Mouse (Mus musculus): Measurements from ENCODE around the gene Mkks.
"Not testable (repeated sequence)": the region's sequence is repeated elsewhere in the genome, so short reads cannot be mapped to it uniquely, and the experiment has no call there.

Mkks gene

DNA sequence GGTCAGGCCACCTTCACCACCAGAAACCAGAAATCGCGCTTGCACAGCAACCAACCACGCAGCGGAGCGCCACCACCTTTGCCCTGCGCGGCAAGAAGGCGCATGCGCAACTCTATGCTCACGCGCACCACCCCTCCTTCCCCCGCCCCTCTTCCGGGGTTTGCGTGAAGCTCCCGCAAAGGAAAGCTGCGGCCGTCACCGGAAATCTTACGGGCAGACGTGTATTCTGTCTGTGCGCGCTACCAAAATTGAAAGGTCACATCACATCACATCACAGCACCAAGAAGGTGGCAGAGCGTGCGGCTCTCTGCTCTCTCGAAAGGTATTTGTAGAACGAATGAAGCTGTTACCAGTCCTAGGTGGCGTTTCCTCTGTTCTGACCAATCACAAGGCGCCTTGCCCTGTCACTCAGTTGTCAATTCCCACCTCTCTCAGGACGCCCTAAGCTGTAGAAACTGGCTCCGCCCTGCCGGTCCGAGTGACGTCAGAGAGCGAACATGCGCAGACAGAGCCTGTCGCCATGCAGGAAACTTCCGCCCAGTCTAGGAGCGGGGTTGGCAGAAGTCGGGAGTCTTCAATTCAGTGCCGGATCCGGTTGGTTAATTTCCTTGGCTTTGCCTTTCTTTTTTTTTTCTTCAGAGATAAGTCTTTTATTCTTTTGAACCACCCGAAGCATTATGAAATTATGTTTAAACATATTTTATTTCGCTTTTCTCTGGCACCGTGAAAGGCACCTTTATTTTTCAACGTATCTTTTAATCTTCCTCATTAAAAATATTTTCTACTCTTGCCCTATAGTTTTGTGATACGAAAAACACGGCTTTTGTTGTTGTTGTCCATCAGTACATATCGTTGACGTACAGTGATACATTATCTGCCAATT lies at the start of gene Mkks, which contains the start of the genes Slx4ip and AL731706.1:
TSS of gene Mkks (minus strand) at position 322 of the 883 bp plus-strand sequence.
TSS of gene Slx4ip (plus strand) at position 151 of the 883 bp plus-strand sequence.
TSS of gene AL731706.1 (minus strand) at position 322 of the 883 bp plus-strand sequence.
- peak; percentile 96 to 98 for DNase-seq (ENCODE audit: low spot score in 2 of 2)

DNA sequence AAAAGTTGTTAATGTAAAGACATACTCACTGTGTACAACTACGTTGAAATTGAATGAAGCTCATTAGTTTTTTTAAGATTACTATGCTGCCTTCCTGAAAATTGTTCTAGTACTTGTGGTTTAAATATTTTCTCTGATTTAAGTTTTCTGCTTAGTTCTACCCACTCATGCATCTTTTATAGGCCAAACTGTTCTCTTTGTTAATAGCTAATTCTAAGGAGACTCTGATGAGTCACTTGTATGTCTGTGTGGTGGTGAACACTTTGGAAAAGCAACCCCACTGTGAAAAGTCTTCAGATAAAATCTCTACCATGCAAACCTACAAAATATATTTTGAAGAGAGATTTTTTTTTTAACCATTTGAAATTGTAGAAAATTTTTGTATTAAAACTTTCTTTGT lies 47.1 kb upstream of the Mkks start:
- no peak for DNase-seq (ENCODE audit: low spot score in 2 of 2)

DNA sequence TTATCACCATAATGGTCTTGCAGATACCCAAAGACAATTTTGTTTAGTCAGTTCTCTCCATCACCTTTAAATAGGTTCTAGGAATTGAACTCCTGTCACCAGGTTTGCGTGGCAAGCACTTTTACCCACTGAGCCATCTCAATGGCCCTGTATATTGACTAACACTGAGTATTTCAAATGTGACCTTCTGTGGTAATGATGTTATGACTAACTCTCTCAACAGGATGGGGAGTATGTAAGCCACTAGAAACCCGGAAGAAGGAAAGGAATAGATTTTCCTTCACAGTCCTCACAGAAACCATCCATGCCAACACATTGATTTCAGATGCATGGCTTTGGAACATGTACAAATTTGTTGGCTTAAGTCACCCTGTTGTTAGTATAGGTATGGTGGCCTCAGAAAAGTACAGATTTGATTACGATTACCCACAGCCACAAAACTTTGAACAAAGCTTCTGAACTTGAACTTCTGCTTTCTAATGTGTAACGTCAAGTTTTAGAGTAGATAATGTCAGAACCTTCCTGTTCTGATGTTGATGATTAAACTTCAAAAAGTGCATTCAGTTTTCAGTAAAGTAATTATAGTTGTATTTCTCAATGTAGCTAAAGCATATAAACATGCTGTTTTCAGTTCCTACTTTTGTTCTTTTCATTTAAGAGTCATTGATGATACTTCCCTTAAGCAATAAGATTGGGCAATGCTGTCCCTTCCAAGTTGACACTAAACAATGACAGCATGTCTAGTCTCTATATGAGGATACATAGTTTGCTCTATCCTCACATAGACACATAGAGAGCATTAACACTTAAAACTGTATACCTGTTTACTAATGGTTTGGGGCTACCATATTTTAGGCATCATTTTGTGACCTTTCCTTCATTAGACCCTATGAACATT lies 45.5 kb upstream of the Mkks start:
- DNase-seq (ENCODE audit: low spot score in 2 of 2), result no peak

DNA sequence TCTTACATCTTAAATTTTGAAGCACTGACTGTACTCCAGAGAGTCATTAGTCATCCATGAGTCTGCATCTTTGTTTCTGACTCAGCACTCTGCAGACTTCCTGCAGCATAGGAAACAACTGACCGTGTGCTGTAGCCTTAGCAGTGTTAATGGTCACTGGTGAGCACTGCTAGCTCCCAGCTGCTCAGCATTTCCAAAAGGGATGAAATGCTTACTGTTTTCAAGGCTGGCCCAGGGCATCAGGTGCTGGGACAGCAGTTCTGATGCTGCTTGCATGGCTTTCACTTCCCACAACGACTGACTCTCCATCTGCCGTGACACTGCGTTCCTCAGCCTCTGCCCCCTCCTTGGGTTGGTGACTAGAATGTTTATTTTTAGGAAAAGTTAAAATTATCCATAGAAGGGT lies 29.8 kb upstream of the Mkks start:
- DNase-seq (ENCODE audit: low spot score in 2 of 2), result no peak

DNA sequence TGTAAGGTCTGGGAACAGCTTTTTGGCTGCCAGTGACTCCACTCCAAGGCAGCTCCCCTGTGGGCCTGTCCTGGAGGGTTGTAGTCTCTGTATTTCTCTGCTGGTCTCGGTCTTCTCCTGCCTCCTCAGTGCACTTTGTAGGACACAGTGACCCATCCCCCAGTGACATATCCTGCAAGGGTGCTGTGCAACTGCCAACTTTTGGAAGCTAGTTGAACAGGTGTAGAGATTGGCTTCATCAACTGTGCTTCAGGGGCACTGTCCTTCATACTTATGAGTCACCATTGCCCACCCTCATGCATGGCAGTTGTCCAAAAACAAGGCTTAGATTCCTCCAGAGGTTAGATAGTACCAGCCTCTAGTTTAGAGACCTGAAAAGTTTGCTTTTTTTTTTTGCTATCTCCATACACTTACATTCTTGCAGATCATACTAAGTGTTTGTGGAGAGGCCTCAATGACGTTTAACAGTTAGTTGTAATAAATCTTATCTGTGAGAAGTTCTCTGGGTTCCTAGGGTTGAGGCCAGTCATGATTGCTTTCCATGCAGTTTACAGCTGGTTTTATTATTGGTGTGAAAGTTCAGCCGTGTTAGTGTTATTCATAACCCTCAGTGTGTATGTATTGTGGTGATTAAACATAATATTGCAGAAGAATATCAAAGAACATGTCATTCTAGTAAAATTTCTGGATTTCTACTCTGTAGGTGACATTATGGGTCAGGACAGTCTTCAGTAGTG lies 29.2 kb upstream of the Mkks start:
- DNase-seq (ENCODE audit: low spot score in 2 of 2), result no peak

DNA sequence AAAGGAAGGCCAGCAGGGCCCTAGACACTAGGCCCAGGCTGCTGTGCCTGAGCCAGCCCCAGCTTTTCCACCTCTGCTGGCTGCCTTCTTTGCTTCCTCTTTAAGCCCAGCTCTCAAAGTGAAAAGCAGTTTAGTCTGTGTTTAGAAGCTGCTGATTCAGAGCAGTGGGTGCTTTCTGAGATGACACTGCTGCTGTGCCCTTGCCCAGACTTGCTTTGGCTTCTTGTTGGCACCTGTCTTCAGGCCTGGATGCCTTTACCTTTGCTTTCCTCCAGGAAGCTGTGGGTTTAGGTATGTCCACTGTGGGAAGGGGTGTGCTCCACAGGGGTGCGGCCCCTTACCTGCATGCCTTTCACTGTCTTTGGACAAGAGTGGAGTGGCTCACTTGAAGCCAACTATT lies 28.2 kb upstream of the Mkks start:
- no peak for DNase-seq (ENCODE audit: low spot score in 2 of 2)

DNA sequence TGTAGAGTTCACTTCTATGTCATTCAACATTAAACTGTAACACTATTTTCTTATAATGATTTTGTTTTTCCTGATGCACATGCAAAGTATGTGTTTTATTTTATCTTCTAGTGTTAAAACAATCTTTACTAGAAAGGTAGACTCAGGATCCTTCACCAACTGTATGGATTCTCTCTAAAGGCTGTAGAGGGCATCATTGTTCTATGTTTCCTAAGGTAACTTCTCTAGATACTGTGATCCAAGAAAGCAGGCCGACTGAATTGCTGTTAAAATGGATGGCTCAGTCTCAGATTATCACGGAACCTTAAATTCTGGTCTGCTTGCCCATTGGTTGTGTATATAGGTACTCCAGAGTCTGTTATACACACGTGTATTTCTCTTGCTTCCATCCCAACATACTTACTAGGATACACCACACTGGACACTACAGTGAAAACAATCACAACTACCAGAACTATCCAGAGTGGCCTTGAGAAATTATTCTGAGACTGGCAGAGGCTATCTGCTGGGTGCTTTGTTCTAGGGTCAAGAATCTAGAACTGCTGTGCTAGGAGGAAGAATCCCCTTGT lies 23.2 kb upstream of the Mkks start:
- DNase-seq (ENCODE audit: low spot score in 2 of 2), result no peak

DNA sequence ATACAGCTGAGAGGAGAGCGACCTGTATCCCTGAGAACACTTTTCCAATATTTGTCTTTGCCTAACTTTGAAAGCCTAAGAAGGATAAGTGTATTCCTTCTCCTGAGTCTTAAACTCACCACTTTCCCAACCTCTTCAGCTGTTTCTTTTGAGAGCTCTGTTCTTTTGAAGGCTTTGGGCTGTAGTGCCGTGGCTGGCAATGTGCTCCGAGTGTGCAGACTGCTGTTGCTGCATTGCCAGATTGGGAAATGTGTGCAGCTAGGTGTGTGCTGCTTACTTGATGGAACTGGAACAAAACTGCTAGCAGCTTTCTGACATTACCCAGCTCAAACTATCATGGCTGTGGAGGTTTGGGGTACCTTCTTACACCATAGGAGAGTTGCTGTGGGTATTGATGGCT lies 21.8 kb upstream of the Mkks start:
- DNase-seq (ENCODE audit: low spot score in 2 of 2), result no peak

DNA sequence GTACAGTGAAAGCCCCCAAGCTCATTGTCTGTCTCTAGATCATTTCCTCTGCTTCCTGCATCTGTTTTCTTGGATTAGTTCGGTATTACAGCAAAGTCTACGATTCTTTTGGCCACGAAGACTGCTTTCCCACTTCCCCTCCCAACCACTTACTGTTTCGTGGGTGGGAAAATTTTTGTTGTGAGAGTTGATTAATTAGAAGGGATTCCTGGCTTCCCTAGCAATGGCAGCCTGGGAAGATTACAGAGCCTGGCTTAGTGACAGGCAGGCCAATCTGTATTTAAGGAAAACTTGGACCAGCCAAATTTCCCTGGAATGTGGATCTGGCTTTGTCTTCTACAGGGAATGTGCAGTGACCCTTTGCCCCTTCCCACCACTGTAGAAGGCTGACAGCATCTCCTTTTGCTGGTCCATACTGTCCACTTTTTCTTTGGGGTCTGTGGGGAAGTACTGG lies 20.8 kb upstream of the Mkks start:
- no peak for DNase-seq (ENCODE audit: low spot score in 2 of 2)

DNA sequence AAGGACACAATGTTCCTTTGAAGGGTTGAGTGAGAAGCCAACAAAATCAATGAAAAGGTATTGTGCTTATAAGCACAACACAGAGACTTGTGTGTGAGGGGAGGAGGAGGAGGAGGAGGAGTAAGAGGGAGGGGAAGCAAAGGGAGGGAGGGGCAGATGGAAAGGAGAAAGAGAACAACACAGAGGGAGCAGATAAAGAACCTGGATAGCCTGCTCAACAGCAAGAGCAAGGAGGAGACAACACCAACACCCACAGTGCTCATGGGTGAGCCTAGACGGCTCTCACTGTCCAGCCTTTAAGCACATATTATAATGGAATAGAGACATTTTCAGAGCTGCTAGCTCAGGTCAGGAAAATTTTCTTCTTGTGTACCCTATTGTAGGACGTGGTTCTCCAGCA lies 18.1 kb upstream of the Mkks start:
- DNase-seq (ENCODE audit: low spot score in 2 of 2), result no peak

DNA sequence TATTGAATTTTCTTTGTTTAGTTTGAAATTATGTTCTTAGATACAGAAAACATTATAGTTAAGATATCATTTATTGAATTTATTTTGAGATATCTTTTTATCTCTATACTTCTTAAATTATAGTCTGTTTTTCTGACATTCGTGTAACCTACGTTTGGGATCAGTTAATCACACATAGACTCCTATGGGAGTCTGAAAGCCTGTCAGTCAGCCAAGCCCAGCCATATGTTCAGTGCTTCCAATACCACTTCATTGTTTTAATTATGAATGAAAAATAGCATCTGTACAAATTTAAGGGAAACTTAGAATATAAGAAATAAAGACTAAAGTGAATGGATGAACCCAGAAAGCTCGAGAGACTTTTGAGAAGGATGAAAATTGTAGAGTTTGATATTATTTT lies 17.4 kb upstream of the Mkks start:
- no peak for DNase-seq (ENCODE audit: low spot score in 2 of 2)

DNA sequence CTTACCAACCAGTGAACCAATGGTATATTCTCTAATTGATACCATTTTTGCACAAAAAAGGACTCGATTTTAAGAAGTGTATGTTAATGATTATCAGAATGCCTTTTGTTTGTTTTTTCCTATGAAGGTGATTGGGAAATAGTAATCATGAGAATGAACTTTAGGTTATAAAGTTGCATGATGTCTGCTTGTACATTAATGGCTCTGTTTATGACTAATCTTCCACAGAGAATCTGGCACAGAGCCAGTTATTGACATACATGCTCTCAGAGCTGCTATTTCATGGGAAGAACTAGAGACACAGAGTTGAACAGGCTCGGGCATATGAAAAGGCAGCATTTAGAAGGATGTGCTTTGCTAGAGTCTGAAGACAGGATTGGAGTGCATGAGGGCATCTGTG lies 4.9 kb upstream of the Mkks start:
- no peak for DNase-seq (ENCODE audit: low spot score in 2 of 2)

DNA sequence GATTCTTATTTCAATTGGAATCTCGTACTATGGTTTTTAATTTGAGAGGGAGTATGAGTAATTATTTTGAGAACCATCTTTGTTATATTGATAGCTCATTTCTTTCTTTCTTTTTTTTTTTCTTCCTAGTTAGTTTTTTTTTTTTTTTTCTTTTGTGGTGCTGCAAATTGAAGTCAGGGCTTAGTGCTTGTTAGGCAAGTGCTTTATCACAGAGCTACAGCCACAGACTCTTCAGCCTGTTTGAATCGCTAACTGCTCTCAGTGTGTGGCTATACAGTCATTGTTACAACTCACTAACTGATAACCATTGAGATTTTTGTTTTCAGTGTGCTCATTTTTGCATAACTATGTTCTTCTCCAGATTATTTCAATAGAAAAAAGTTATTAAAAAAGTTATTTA lies 3.3 kb upstream of the Mkks start:
- DNase-seq (ENCODE audit: low spot score in 2 of 2), result no peak

DNA sequence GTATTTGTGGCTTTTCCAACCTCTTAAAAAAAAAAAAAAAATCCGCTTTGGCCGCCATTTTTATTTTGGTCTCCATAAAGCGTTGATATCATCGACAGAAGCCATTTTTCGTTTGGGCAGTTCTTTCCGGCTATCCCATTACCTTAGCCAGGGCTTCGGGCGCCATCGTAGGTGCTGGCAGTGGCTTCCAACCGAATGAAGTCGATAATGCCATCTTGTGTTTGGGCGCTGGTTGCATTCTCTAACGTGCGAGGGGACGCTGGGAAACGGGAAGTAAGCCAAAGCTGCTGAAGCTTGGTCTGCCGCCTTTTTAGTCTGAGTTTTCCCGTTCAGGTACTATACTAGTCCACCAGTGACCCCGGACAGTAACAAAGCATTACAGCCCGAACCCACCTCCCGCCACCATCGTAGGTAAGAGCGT lies 772 bp upstream of the Mkks start:
- DNase-seq (ENCODE audit: low spot score in 2 of 2), result peak; percentile 81 to 94

DNA sequence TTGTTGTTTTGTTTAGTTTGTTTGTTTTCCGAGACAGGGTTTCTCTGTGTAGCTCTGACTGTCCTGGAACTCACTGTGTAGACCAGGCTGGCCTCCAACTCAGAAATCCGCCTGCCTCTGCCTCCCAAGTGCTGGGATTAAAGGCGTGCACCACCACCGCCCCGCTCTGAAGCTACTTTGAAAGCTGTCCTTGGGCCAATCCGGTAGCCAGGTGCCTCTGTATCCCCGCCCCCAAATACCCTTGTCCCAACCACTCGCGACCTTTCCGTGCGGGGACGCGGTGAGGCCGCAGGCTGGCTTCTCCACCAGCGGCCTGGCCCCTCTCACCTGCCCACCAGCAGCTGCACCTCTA lies 497 bp downstream of the Mkks start:
- DNase-seq (ENCODE audit: low spot score in 2 of 2), result not testable (repeated sequence)

DNA sequence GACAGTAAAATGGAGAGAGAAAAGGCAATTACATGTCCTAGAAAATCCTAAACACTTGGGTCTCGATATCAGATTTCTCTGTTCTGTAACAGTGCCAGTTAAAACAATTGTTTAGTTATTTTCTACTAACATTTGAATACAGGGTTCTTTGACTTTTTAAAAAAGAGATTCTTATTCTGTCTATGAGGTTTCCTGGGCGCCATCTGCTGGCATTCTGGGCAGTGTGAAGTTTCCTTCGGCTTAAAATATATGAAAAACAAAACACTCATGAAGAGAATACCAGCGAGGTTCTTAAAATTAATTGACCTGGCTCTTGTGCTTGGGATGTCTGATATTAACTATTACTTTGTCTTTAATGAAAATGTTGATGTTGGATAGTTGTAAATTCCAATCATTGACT lies 4.3 kb downstream of the Mkks start:
- DNase-seq (ENCODE audit: low spot score in 2 of 2), result peak in 1 of 2 experiments; percentile 27

DNA sequence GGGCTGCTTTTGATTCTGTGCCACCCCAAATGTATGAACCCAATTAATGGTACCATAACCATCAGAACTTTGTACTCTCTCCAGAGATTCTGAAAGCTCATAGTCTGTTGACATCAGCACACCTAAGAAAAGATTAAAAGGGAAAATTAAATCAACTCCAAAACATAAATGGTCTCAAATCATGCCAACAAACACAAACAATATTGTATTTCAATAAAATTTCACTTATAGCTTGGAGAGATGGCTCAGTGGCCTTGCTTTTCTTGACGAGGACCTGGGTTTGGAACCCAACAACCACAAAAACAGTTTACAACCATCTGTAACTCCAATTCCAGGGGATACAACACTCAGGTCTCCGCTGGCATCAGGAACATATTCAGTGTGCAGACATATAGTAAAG lies 5.6 kb downstream of the Mkks start, which contains the start of gene AL731706.2:
TSS of gene AL731706.2 (minus strand) at position 101 of the 400 bp plus-strand sequence.
- DNase-seq (ENCODE audit: low spot score in 2 of 2), result no peak

DNA sequence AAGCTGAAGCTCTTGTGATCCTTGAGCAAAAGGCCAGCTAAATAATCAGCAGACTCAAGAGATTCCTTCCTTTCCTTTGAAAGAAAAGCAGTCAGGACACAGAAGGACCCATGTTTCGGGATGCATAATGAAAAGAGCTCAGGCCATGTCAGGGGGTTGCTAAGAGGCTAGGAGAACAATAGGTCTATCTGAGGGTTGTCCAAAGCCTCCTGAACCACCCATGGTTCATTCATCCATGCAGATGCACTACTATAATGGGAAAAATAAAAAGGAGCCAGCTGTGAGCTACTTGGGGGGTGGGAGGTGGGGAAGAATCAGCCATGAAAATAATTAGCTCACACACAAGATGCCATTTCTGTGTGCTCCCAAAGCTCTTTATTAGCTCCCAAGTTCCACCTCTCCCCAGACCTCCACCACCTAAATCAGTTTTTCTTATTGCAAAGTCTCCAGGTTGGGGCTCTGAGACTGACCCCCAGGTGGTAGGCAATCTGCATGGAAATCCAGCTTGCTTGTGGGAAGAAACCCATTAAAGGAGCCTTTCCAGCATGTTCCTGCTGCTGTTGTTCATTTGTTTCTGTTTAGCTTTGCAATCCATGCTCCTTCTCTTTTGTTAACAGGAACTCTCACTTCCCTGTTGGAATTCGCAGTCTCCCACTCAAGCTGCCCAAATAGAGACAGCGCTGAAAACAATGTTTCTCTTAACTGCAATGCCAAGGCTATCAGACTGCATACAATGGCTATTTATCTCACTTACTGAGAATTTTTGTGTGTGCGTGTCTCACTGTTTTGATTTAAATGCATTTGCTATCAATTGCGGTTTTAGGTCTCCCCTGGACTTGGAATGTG lies 36.4 kb downstream of the Mkks start:
- no peak for DNase-seq (ENCODE audit: low spot score in 2 of 2)

DNA sequence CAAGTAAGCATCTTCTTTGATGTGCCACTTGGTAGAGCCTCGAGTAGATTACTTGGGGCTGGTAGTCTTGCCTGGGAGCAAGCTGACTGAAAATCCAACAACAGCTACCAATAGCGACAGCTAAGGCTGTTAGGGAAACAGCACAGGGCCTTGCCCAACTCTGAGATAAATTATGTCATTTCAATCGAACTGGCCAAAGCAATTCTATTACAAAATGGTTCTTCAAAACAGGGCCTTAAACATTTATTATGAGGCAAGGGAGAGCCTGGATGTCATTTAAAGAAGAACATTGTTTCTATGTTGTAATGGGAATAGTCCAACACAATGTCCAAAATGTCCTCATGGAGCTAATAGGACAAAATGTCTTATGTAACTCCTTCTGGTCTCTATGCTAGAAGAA lies 40.8 kb downstream of the Mkks start:
- no peak for DNase-seq (ENCODE audit: low spot score in 2 of 2)

DNA sequence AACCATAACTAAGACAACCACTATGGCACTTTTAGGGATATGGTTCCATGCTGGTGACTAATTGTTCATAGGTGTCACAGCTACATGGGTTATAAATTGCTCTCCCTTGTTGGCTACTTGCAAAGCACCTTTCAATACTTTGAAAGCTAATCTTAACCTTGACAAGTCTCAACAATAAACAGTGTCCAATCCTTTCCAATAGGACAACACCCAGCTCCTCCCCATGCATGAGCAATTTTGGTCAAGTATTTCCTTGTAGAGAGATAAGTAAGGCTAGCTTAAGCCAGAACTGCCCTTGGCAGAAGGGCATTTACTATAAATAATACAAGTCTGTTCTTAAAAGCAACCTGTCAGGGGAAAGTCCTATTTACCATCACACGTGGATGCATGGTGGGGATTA lies 53.2 kb downstream of the Mkks start:
- no peak for DNase-seq (ENCODE audit: low spot score in 2 of 2)
